Mouse (Mus musculus): Measurements from ENCODE around the gene Rhoa. TPM values are rescaled to one million over a fixed set of nuclear protein-coding genes. Genes with fewer than 3 reads are reported as not detected.
"Not testable (repeated sequence)": the region's sequence is repeated elsewhere in the genome, so short reads cannot be mapped to it uniquely, and the experiment has no call there.

Gene Rhoa
- polyA plus RNA-seq, 1 experiment from 2014 or later: 512 TPM

DNA sequence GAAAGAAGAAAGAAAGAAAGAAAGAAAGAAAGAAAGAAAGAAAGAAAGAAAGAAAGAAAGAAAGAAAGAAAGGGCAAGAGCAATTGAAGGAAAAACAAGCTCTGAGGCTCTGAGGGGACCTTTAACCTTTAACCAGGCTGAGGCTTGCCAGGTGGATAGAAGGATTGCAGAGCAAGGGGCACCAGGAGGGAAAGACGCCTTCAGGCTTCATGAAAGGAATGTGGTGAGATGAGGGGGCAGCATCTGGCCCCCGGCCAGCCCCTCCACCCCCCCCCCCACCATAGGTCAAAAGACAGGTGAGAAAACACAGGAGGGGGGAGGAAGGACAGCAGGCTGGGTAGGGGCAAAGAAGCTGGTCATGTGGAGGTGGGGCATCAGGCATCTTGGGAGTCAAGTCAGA is 34.0 kb upstream of the Rhoa start:
- H3K27ac ChIP-seq: peak overlapping the region; percentile 83

DNA sequence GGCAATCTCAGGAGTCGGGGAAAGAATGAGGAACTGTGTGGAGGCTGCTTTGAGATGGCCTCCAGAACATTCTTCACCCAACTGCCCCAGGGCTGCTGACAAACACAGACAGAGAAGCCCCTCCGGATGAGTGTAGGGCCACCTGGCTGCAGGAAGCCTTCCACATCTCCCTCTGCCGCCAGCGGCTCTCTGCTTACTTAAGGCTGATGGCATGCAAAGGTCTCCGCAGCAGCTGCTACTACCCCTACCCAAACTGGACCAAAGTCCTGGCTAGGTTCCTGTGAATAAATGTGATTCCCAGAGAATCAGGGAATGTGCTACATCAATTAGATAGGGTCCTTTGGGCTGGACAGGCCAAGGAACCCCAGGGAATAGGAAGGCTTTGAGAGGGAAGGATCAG is 33.2 kb upstream of the Rhoa start:
- Histone ChIP-seq H3K9ac (no peak overlapping the region), H3K4me3 (no peak overlapping the region), H3K9me3 (no peaks in the 10 kb centered on the region), H3K36me3 (no peaks in the 10 kb centered on the region), H3K27me3 (no peaks in the 10 kb centered on the region), H3K4me2 (no peak overlapping the region), H3K4me1 (peaks cover 33% of the 10 kb centered on the region), H3K27ac (peak overlapping the region; percentile 83)
- WGBS: 31% methylated on average over 5 of the region's 5 CpGs
- no peak for ATAC-seq (ENCODE audit: borderline replicate concordance, extremely low read depth, low FRiP score, low TSS enrichment)

More for the DNA sequence above, 34.0 kb upstream of the Rhoa start:
- H3K36me3 ChIP-seq: no peaks in the 10 kb centered on the region
- peaks cover 38% of the 10 kb centered on the region for H3K4me1 ChIP-seq
- H3K4me3 ChIP-seq: no peak overlapping the region
- H3K9me3 ChIP-seq: no peaks in the 10 kb centered on the region
- no peak overlapping the region for H3K4me2 ChIP-seq
- ATAC-seq (ENCODE audit: borderline replicate concordance, extremely low read depth, low FRiP score, low TSS enrichment): no peak
- H3K9ac ChIP-seq: no peak overlapping the region
- 3% methylated on average over 2 of the region's 2 CpGs for WGBS
- H3K27me3 ChIP-seq: no peaks in the 10 kb centered on the region

DNA sequence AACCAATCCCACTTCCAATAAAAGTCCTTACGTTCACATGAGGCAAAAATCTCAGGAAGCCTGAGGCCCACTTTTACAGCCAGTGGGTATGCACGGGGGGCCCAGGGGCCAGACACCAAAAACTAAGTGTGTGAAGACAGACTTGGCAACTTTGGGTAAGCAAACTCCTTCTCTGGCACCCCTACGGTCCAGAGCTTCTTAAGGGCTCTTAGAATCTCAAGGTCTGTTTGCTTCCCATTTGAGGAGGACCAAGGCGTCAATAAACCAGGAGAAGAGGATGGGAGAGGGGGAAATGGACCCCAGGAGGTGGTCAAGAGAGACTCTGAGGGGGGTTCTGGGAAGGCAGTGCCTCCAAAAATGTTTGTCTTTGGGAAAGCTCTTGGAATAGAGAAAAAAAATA is 32.4 kb upstream of the Rhoa start:
- Histone ChIP-seq H3K4me3 (no peak overlapping the region), H3K4me2 (no peak overlapping the region), H3K9me3 (no peaks in the 10 kb centered on the region), H3K36me3 (no peaks in the 10 kb centered on the region), H3K9ac (no peak overlapping the region), H3K27me3 (no peaks in the 10 kb centered on the region), H3K4me1 (peaks cover 32% of the 10 kb centered on the region), H3K27ac (peak overlapping the region; percentile 83)
- 37% methylated on average over 4 of the region's 4 CpGs for WGBS
- no peak for ATAC-seq (ENCODE audit: borderline replicate concordance, extremely low read depth, low FRiP score, low TSS enrichment)

DNA sequence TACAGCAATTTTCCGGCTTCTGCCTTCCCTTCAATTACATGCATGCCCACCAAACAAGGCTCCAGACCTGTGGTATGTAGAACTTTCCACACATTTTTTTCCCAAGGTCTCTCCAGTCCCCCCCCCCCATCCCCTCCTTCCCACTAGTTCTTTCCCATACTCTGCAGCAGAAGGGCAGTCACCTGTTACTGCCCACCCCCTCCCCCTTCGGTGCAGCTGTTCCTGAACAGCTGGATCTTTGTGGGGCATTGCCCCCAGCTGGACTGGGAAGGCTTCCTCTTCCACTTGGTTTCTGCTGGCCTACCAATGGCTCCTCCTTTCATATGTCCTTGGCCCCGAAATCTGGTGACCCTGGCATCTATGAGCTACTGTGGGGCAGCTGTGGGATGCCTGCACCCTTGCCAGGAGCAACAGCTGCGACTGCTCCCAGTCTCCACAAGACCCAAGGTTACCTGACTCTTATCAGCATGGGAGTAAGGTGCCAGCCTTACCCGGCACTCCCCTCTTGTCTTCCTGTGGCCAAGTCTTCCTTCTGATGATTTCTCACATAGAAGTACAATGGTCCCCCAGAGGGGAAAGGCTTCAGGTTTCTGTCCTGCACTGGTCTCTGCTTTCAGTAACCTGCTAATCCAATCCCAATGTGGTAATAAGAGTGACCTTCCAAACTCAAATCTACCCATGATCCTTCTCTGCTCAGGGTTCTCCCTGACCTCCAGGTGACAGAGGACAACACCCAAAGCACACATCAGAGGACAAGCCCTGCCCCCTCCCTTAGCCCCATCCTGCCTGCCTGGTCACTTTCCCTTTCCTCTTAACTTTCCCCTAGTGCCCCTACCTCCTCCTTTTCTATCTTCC is 31.2 kb upstream of the Rhoa start:
- no peaks in the 10 kb centered on the region for H3K36me3 ChIP-seq
- H3K4me2 ChIP-seq: no peak overlapping the region
- no peak overlapping the region for H3K4me3 ChIP-seq
- no peak overlapping the region for H3K9ac ChIP-seq
- 56% methylated on average over 5 of the region's 5 CpGs for WGBS
- H3K27ac ChIP-seq: peak overlapping the region; percentile 73
- ATAC-seq (ENCODE audit: borderline replicate concordance, extremely low read depth, low FRiP score, low TSS enrichment): no peak
- H3K9me3 ChIP-seq: no peaks in the 10 kb centered on the region
- H3K27me3 ChIP-seq: no peaks in the 10 kb centered on the region
- H3K4me1 ChIP-seq: peaks cover 35% of the 10 kb centered on the region

DNA sequence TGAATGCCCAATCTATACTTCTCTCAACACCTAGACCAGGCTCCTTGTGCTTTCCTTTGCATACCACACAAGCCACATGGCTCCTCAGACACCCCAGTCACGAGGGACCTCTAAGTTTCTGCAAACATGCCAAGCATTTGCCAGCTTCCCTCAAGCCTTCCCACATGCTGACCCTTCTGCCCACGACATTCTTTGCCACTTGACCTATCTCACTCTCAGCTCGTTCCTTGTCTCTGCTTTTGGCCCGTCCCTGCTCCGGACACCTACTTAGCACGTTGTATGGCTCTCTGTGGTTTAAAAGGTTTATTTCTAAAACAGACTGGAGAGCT is 30.6 kb upstream of the Rhoa start:
- H3K27ac ChIP-seq: peak overlapping the region; percentile 73
- H3K9ac ChIP-seq: no peak overlapping the region
- no peaks in the 10 kb centered on the region for H3K9me3 ChIP-seq
- WGBS: 21% methylated on average over 6 of the region's 6 CpGs
- H3K27me3 ChIP-seq: no peaks in the 10 kb centered on the region
- H3K4me2 ChIP-seq: no peak overlapping the region
- no peak overlapping the region for H3K4me3 ChIP-seq
- H3K36me3 ChIP-seq: no peaks in the 10 kb centered on the region
- ATAC-seq (ENCODE audit: borderline replicate concordance, extremely low read depth, low FRiP score, low TSS enrichment): no peak
- peaks cover 39% of the 10 kb centered on the region for H3K4me1 ChIP-seq

DNA sequence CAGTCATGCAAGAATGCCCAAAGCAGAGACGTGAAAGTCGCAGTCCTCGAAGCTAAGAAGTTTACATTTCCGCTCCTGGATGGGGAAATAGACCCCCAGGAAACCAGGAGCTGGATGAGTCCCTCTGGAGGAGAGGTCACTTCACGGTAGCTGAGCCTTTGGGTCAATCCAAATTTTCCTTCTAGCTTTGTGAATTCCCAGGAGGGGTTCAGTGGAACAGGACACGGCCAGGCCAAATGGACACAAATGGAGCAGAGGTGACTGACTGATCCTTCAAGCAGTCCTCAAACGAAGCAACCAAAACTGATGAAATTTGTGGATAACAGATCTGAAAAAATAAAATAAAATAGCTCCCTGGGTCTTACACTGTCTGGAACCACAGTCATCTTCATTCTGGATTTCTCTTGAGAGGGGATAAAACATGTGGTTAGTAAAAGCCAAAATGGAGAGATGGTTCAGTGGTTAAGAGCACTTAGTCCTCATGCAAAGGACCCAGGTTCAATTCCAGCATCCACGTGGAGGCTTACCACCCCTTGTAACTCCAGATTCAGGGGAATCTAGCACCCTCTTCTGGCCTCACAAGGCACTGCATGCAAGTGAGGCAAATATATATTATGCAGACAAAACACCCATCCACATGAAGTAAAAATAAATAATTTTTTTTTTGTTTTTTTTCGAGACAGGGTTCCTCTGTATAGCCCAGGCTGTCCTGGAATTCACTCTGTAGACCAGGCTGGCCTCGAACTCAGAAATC is 27.1 kb upstream of the Rhoa start:
- no peaks in the 10 kb centered on the region for H3K36me3 ChIP-seq
- peaks cover 21% of the 10 kb centered on the region for H3K4me1 ChIP-seq
- H3K4me2 ChIP-seq: no peak overlapping the region
- H3K9me3 ChIP-seq: no peaks in the 10 kb centered on the region
- H3K9ac ChIP-seq: no peak overlapping the region
- no peak for ATAC-seq (ENCODE audit: borderline replicate concordance, extremely low read depth, low FRiP score, low TSS enrichment)
- H3K4me3 ChIP-seq: no peak overlapping the region
- H3K27ac ChIP-seq: no peak overlapping the region
- no peaks in the 10 kb centered on the region for H3K27me3 ChIP-seq
- 61% methylated on average over 10 of the region's 10 CpGs for WGBS

DNA sequence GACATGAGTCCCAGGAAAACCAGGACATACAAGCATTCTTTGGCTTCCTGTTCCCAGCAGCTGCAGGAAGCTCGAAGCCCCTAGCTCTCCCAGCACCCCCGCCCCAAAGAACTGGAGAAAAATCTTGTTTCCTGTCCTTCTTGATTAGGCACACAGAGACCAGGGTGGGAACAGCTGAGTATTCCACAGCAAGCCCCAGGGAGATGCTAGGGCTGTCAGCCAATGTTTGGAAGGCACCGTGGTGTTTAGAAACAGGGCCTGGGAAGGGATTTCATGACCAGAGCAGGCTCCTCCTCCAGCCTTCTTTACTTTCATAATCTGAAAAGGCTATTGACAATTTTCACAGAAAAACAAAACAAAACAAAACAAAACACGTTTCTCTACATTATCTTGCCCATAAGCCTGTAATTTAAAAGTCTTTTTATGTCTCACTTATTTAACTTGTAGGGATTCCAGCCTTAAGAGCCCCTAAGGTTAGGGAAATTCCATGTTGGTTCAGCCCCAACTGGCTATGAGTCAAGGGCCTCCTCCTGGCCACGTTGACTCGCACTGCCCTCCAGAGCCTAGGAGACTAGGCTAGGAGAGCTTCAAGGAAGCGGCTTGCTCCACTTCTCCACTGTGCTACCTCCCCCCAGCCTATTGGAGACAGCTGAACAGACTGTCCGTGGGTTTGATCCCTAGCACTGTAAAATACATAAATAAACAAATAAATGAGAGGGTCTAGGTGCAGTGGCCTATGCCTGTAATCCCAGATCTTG is 25.7 kb upstream of the Rhoa start:
- H3K9ac ChIP-seq: no peak overlapping the region

DNA sequence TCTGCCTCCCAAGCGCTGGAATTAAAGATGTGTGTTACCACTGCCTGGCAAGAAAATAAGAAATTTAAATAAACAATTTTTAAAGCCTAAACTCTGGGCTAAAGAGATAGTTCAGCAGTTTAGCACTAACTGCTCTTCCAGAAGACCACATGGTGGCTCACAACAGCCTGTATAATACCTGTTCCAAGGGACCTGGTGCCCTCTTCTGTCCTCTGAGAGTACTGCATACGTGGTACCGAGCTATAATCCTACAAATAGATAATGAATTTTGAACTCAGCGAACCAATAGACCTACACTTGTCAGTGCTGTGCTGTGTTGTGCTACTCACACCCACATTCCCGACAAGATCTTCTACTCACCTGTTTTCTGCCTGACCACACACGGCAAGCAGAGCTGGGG is 21.5 kb upstream of the Rhoa start:
- Histone ChIP-seq H3K9ac (no peak overlapping the region), H3K27ac (no peak overlapping the region), H3K9me3 (no peaks in the 10 kb centered on the region), H3K36me3 (no peaks in the 10 kb centered on the region), H3K4me3 (no peak overlapping the region), H3K27me3 (no peaks in the 10 kb centered on the region), H3K4me2 (no peak overlapping the region), H3K4me1 (peaks cover 13% of the 10 kb centered on the region; the same call in 1 of the 2 replicates)
- WGBS: 10% methylated on average over 6 of the region's 6 CpGs
- no peak for ATAC-seq (ENCODE audit: borderline replicate concordance, extremely low read depth, low FRiP score, low TSS enrichment)

More for the DNA sequence above, 25.7 kb upstream of the Rhoa start:
- H3K27ac ChIP-seq: peak overlapping the region; percentile 57
- H3K4me1 ChIP-seq: peaks cover 16% of the 10 kb centered on the region
- WGBS: 15% methylated on average over 8 of the region's 8 CpGs
- H3K27me3 ChIP-seq: no peaks in the 10 kb centered on the region
- ATAC-seq (ENCODE audit: borderline replicate concordance, extremely low read depth, low FRiP score, low TSS enrichment): peak; percentile 82; the same call in 1 of the 2 replicates
- H3K36me3 ChIP-seq: no peaks in the 10 kb centered on the region
- H3K4me3 ChIP-seq: no peak overlapping the region
- H3K4me2 ChIP-seq: peak overlapping the region; percentile 10; the same call in 1 of the 2 replicates
- no peaks in the 10 kb centered on the region for H3K9me3 ChIP-seq

DNA sequence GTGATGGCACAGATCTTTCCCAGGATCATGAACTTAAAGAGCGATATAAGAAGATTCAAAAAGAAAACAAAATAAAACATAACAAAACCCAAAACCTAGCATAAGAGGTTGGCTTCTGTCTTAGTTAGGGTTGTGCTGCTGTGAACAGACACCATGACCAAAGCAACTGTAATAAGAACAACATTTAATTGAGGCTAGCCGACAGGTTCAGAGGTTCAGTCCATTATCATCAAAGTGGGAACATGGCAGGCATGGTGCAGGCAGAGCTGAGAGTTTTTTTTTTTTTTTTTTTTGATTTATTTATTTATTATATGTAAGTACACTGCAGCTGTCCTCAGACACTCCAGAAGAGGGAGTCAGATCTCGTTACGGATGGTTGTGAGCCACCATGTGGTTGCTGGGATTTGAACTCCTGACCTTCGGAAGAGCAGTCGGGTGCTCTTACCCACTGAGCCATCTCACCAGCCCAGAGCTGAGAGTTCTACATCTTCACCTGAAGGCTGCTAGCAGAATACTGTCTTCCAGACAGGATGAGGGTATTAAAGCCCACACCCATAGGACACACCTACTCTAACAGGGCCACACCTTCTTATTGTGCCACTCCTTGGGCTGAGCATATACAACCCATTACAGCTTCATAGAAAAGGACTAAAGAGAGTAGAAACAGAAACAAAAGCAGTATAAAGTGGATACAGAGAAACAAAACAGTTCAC is 18.2 kb upstream of the Rhoa start:
- not testable (repeated sequence) for H3K36me3 ChIP-seq; H3K4me3 ChIP-seq; H3K27me3 ChIP-seq; H3K27ac ChIP-seq; H3K9ac ChIP-seq; ATAC-seq (ENCODE audit: borderline replicate concordance, extremely low read depth, low FRiP score, low TSS enrichment); H3K9me3 ChIP-seq; H3K4me1 ChIP-seq; H3K4me2 ChIP-seq
- WGBS: 56% methylated on average over 6 of the region's 6 CpGs

DNA sequence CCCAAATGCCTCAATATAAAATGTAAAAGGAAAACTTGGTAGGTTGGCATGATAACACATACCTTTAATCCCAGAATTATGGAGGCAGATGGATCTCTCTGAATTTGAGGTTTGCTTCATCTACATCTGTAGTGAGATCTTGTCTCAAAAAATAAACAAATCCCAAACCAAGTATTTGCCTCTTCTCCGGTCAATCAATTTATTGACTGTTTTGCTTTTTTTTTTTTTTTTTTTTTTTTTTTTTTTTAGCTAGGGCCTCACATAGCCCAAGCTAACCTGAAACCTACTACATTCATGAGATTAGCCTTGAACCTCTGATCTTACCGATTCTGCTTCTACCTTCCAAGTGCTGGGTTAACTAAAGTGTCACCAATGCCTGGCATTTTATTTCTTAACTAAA is 16.6 kb upstream of the Rhoa start:
- 51% methylated on average over 2 of the region's 2 CpGs for WGBS
- H3K4me3 ChIP-seq: peak overlapping the region; percentile 57

DNA sequence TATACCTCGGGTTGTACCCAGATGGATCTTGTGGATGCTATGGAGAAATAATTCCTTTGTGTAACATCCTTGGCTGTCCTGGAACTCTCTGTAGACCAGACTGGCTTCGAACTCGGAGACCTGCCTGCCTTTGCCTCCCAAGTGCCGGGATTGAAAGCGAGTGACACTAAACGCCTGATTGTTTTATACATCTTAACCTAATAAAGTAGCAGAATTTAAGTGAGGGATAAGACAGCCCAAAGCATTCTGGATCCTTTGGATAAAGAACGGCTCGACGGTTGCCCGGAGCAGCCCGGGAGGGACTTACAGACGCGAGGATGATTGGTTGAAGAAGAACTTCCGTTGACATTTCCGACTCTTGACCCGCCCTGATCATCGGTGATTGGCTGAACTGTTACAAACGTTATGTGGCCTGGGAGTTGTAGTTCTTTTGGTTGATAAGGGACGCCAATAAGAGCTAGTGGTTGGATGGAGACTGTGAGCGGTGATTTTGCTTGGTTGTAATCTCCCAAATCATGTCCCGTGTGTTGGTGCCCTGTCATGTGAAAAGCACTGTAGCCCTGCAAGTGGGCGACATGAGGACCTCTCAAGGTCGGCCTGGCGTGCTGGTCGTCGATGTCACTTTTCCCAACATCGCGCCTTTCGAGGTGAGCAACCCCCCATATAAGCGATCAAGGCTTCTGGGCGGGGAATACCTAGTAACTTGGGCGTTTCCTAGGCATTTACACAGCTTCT is 15.7 kb upstream of the Rhoa start, which contains the start of gene Nicn1:
TSS of gene Nicn1 (plus strand) at position 414 of the 735 bp plus-strand sequence.
- H3K27ac ChIP-seq: peak within 1 kb of the TSS; percentile 70
- no peaks in the 10 kb centered on the region for H3K9me3 ChIP-seq
- H3K36me3 ChIP-seq: no peaks in the 10 kb centered on the region
- H3K27me3 ChIP-seq: no peaks in the 10 kb centered on the region
- H3K4me3 ChIP-seq: peak within 1 kb of the TSS; percentile 57
- H3K4me2 ChIP-seq: peak within 1 kb of the TSS; percentile 69
- peak within 1 kb of the TSS; percentile 58 for H3K9ac ChIP-seq
- WGBS: under 1% methylated on average over 32 of the region's 32 CpGs
- peaks cover 7% of the 10 kb centered on the region for H3K4me1 ChIP-seq
- peak; percentile 98 for ATAC-seq (ENCODE audit: borderline replicate concordance, extremely low read depth, low FRiP score, low TSS enrichment)

More for the DNA sequence above, 16.6 kb upstream of the Rhoa start:
- Histone ChIP-seq H3K27me3 (no peaks in the 10 kb centered on the region), H3K9me3 (no peaks in the 10 kb centered on the region), H3K4me2 (peak overlapping the region; percentile 69; the same call in 1 of the 2 replicates), H3K36me3 (no peaks in the 10 kb centered on the region), H3K9ac (peak overlapping the region; percentile 50; the same call in 1 of the 2 replicates), H3K27ac (no peak overlapping the region), H3K4me1 (peaks cover 7% of the 10 kb centered on the region)
- no peak for ATAC-seq (ENCODE audit: borderline replicate concordance, extremely low read depth, low FRiP score, low TSS enrichment)
